Mouse (Mus musculus): ENCODE data around the gene Osbpl7.

The Osbpl7 gene

GRCm38 (mm10) chr11:97083401-97084140 lies 33.1 kb downstream of the Osbpl7 start:
- no peak for DNase-seq (ENCODE audit: inconsistent ontology term)

GRCm38 (mm10) chr11:97084821-97085505 lies 34.5 kb downstream of the Osbpl7 start:
- DNase-seq (ENCODE audit: inconsistent ontology term), result no peak

GRCm38 (mm10) chr11:97086365-97086764 lies 35.9 kb downstream of the Osbpl7 start:
- DNase-seq (ENCODE audit: inconsistent ontology term), result no peak

GRCm38 (mm10) chr11:97094600-97094999 lies 44.2 kb downstream of the Osbpl7 start:
- DNase-seq (ENCODE audit: inconsistent ontology term), result no peak

- no peak for DNase-seq (ENCODE audit: inconsistent ontology term)
Observed at GRCm38 (mm10) chr11:97098791-97099190, 48.4 kb downstream of the Osbpl7 start.

GRCm38 (mm10) chr11:97101722-97102121 lies 51.3 kb downstream of the Osbpl7 start:
- DNase-seq (ENCODE audit: inconsistent ontology term), result peak; percentile 24

GRCm38 (mm10) chr11:97103163-97104090 lies 53.0 kb downstream of the Osbpl7 start:
- no peak for DNase-seq (ENCODE audit: inconsistent ontology term)

GRCm38 (mm10) chr11:97104091-97104483 lies 53.7 kb downstream of the Osbpl7 start:
- no peak for DNase-seq (ENCODE audit: inconsistent ontology term)

- no peak for DNase-seq (ENCODE audit: inconsistent ontology term)
Observed at GRCm38 (mm10) chr11:97108976-97109375, 58.5 kb downstream of the Osbpl7 start.

- DNase-seq (ENCODE audit: inconsistent ontology term), result no peak
Observed at GRCm38 (mm10) chr11:97112519-97113125, 62.2 kb downstream of the Osbpl7 start.

GRCm38 (mm10) chr11:97114671-97115601 lies 64.5 kb downstream of the Osbpl7 start, which contains the start of gene Tbx21:
Gene Tbx21, minus strand, starts transcription at chr11:97115331.
- DNase-seq (ENCODE audit: inconsistent ontology term), result peak; percentile 14

- no peak for DNase-seq (ENCODE audit: inconsistent ontology term)
Observed at GRCm38 (mm10) chr11:97115797-97116196, 65.4 kb downstream of the Osbpl7 start.
